Mouse (Mus musculus) megakaryocyte, embryonic 14.5 days (primary cell): ENCODE results near the gene Atp2b4. TPM values are rescaled to one million over a fixed set of nuclear protein-coding genes. Genes with fewer than 3 reads are reported as not detected.
A peak's percentile ranks its signal among the peaks of the same experiment; 100 is the strongest.

Experiments used
- H3K27me3 ChIP-seq: replicated peaks from 2 replicates; pipeline ENCODE3; 2012; ENCODE audit warnings: inconsistent platforms
- H3K36me3 ChIP-seq: replicated peaks from 2 replicates; pipeline ENCODE3; 2012; ENCODE audit warnings: low read length, inconsistent platforms, mixed read lengths
- H3K4me1 ChIP-seq: 2 replicates; pipeline ENCODE4 v1.6.1; 2012; ENCODE audit warnings: inconsistent platforms
- H3K4me3 ChIP-seq: replicated peaks from 2 replicates; pipeline ENCODE3; 2012; ENCODE audit warnings: moderate library complexity, mild to moderate bottlenecking, inconsistent platforms
- H3K9me3 ChIP-seq: 2 replicates; pipeline ENCODE4 v1.6.1; 2012; ENCODE audit warnings: inconsistent platforms
- FLI1 ChIP-seq: IDR thresholded peaks from 2 replicates; pipeline ENCODE4 v1.6.1; 2012; ENCODE audit warnings: low read length, inconsistent platforms, mixed read lengths
- GATA1 ChIP-seq: IDR thresholded peaks from 3 replicates; pipeline ENCODE4 v1.6.1; 2012; ENCODE audit warnings: mixed read lengths, low read length, inconsistent platforms, borderline replicate concordance
- polyA plus RNA-seq: library from polyadenylated mRNA; stranded (reverse); fragments of >175 nt; gene quantifications from 2 replicates; pipeline ENCODE4 v1.2.3, GENCODE M21; 2012; ENCODE audit warnings: low replicate concordance; ENCODE audit not compliant: insufficient read depth

Gene Atp2b4
- polyA plus RNA-seq, 1 experiment, result 3.9 TPM

GRCm38 (mm10) chr1:133825543-133825942, 24.7 kb upstream of the Atp2b4 start:
- Histone ChIP-seq H3K4me3 (no peak overlapping the region), H3K4me1 (peaks cover 46% of the 10 kb centered on the region), H3K9me3 (peaks cover 3% of the 10 kb centered on the region; the same call in 1 of the 2 replicates), H3K36me3 (no peaks in the 10 kb centered on the region), H3K27me3 (peaks cover 50% of the 10 kb centered on the region)
- TF ChIP-seq FLI1 (no peak), GATA1 (no peak)

- Histone ChIP-seq H3K36me3 (no peaks in the 10 kb centered on the region), H3K27me3 (peaks cover 54% of the 10 kb centered on the region), H3K4me1 (peaks cover 50% of the 10 kb centered on the region), H3K4me3 (no peak overlapping the region), H3K9me3 (peaks cover 3% of the 10 kb centered on the region; the same call in 1 of the 2 replicates)
- no peak for TF ChIP-seq FLI1
- TF ChIP-seq GATA1, result no peak
Observed at GRCm38 (mm10) chr1:133825140-133825539, 24.3 kb upstream of the Atp2b4 start.

GRCm38 (mm10) chr1:133821144-133821543, 20.3 kb upstream of the Atp2b4 start:
- H3K4me3 ChIP-seq, result peak overlapping the region; percentile 24
- H3K9me3 ChIP-seq, result peaks cover 3% of the 10 kb centered on the region; the same call in 1 of the 2 replicates
- H3K4me1 ChIP-seq, result peaks cover 83% of the 10 kb centered on the region
- TF ChIP-seq FLI1, result no peak
- no peaks in the 10 kb centered on the region for H3K36me3 ChIP-seq
- peaks cover 48% of the 10 kb centered on the region for H3K27me3 ChIP-seq

- H3K4me1 ChIP-seq, result peaks cover 83% of the 10 kb centered on the region
- no peaks in the 10 kb centered on the region for H3K36me3 ChIP-seq
- H3K9me3 ChIP-seq, result peaks cover 3% of the 10 kb centered on the region; the same call in 1 of the 2 replicates
- peaks cover 45% of the 10 kb centered on the region for H3K27me3 ChIP-seq
- H3K4me3 ChIP-seq, result no peak overlapping the region
- TF ChIP-seq FLI1, result no peak
- TF ChIP-seq GATA1, result no peak
Observed at GRCm38 (mm10) chr1:133820100-133820499, 19.3 kb upstream of the Atp2b4 start.

GRCm38 (mm10) chr1:133818531-133818930, 17.7 kb upstream of the Atp2b4 start:
- H3K9me3 ChIP-seq, result peaks cover 3% of the 10 kb centered on the region; the same call in 1 of the 2 replicates
- peaks cover 86% of the 10 kb centered on the region for H3K4me1 ChIP-seq
- TF ChIP-seq GATA1 (no peak), FLI1 (no peak)

GRCm38 (mm10) chr1:133815747-133816491, 15.1 kb upstream of the Atp2b4 start:
- Histone ChIP-seq H3K36me3 (no peaks in the 10 kb centered on the region), H3K9me3 (no peaks in the 10 kb centered on the region), H3K4me1 (peaks cover 81% of the 10 kb centered on the region), H3K4me3 (peak overlapping the region; percentile 82), H3K27me3 (peaks cover 44% of the 10 kb centered on the region)
- TF ChIP-seq FLI1 (no peak), GATA1 (no peak; the same call in 2 of the 3 replicates)

More at GRCm38 (mm10) chr1:133818531-133818930, 17.7 kb upstream of the Atp2b4 start:
- Histone ChIP-seq H3K27me3 (peaks cover 49% of the 10 kb centered on the region), H3K4me3 (no peak overlapping the region), H3K36me3 (no peaks in the 10 kb centered on the region)

- TF ChIP-seq GATA1, result no peak
- no peak for TF ChIP-seq FLI1
- H3K27me3 ChIP-seq, result peaks cover 43% of the 10 kb centered on the region
- H3K9me3 ChIP-seq, result peaks cover 3% of the 10 kb centered on the region; the same call in 1 of the 2 replicates
- peaks cover 41% of the 10 kb centered on the region for H3K4me1 ChIP-seq
- no peaks in the 10 kb centered on the region for H3K36me3 ChIP-seq
- no peak overlapping the region for H3K4me3 ChIP-seq
Observed at GRCm38 (mm10) chr1:133809376-133809775, 8.5 kb upstream of the Atp2b4 start.

- TF ChIP-seq GATA1 (no peak), FLI1 (no peak)
- Histone ChIP-seq H3K27me3 (peaks cover 45% of the 10 kb centered on the region), H3K36me3 (no peaks in the 10 kb centered on the region), H3K4me1 (peaks cover 41% of the 10 kb centered on the region), H3K4me3 (no peak overlapping the region), H3K9me3 (peaks cover 3% of the 10 kb centered on the region; the same call in 1 of the 2 replicates)
Observed at GRCm38 (mm10) chr1:133808020-133808419, 7.2 kb upstream of the Atp2b4 start.

GRCm38 (mm10) chr1:133801743-133802142, 902 bp upstream of the Atp2b4 start:
- H3K9me3 ChIP-seq, result no peaks in the 10 kb centered on the region
- peaks cover 2% of the 10 kb centered on the region for H3K36me3 ChIP-seq
- H3K4me1 ChIP-seq, result peaks cover 80% of the 10 kb centered on the region
- TF ChIP-seq FLI1, result no peak
- no peak for TF ChIP-seq GATA1
- peak overlapping the region; percentile 94 for H3K4me3 ChIP-seq
- H3K27me3 ChIP-seq, result peaks cover 33% of the 10 kb centered on the region

- H3K4me1 ChIP-seq, result peaks cover 81% of the 10 kb centered on the region
- peaks cover 8% of the 10 kb centered on the region for H3K36me3 ChIP-seq
- peak overlapping the region; percentile 94 for H3K4me3 ChIP-seq
- TF ChIP-seq FLI1 (no peak), GATA1 (no peak)
- H3K9me3 ChIP-seq, result no peaks in the 10 kb centered on the region
- peaks cover 30% of the 10 kb centered on the region for H3K27me3 ChIP-seq
Observed at GRCm38 (mm10) chr1:133800512-133800911, 329 bp downstream of the Atp2b4 start.
